In genomic region chr7:48861796-48862195, GRCm38 (mm10) we compare ENCODE assay signal across 27 mouse cellular contexts. TPM values are rescaled to one million over a fixed set of nuclear protein-coding genes. Genes with fewer than 3 reads are reported as not detected.
DNase-seq lines count a peak whose midpoint lies in the region; ATAC-seq and TF ChIP-seq lines count a peak whose summit lies in the region.
"Had no signal": no experiment of that assay in that cellular context is flagged by ENCODE, and none has a peak within 500 bp of the region (broad histone marks: within the 10 kb centered on the region; RNA-seq: fewer than 3 reads in every experiment).

No protein-coding gene starts in this region.

- H3K9ac ChIP-seq in heart, embryonic 12.5 days: no peak overlapping the region
- H3K9ac ChIP-seq in liver, postnatal 0 days (replicated peaks): no peak overlapping the region
- no peak overlapping the region for H3K9ac ChIP-seq in liver, embryonic 12.5 days
- no peak overlapping the region for H3K9ac ChIP-seq in MEL (ENCODE audit: control insufficient read depth, low read depth, low read length, poor library complexity, severe bottlenecking)
- H3K9ac ChIP-seq: embryonic facial prominence, embryonic 13.5 days; embryonic facial prominence, embryonic 15.5 days; forebrain, embryonic 12.5 days had no signal

- peaks cover 23% of the 10 kb centered on the region for H3K36me3 ChIP-seq in heart, embryonic 10.5 days
- H3K36me3 ChIP-seq in heart, embryonic 12.5 days: peaks cover 18% of the 10 kb centered on the region
- peaks cover 15% of the 10 kb centered on the region for H3K36me3 ChIP-seq in liver, postnatal 0 days (replicated peaks; ENCODE audit: insufficient read depth, low read length)
- peaks cover 30% of the 10 kb centered on the region for H3K36me3 ChIP-seq in liver, embryonic 12.5 days
- peaks cover 8 to 68% of the 10 kb centered on the region in 2 experiments for H3K36me3 ChIP-seq in MEL (ENCODE audit: control insufficient read depth in 1 of 2, insufficient read depth in 2 of 2, low read length in 2 of 2)

- peak; percentile 45 for DNase-seq in heart, embryonic 10.5 days (ENCODE audit: low spot score)
- no peak for DNase-seq in liver, postnatal 0 days
- no peak for DNase-seq in MEL (ENCODE audit: low read depth, low spot score)
- no peak for DNase-seq in neural tube, embryonic 10.5 days (ENCODE audit: extremely low spot score, low spot score)
- no peak for DNase-seq in kidney, postnatal 36 days
- DNase-seq: adrenal gland, adult 8-10 months; adrenal gland, postnatal 14 days; cerebellum, adult 11 months; cerebellum, adult 18-20 months; cerebellum, adult 8-10 months; cerebellum, adult 9-11 months; cerebellum, postnatal 14 days; cerebellum, postnatal 36 days; embryo, embryonic 11 days had no signal

- H3K79me2 ChIP-seq in MEL (ENCODE audit: control insufficient read depth, insufficient read depth, low read length, poor library complexity): no peaks in the 10 kb centered on the region

- H3K4me2 ChIP-seq in heart, embryonic 12.5 days: no peak overlapping the region
- H3K4me2 ChIP-seq in liver, postnatal 0 days (ENCODE audit: low read depth, low read length): no peak overlapping the region
- H3K4me2 ChIP-seq in liver, embryonic 12.5 days: no peak overlapping the region
- H3K4me2 ChIP-seq: embryonic facial prominence, embryonic 13.5 days; embryonic facial prominence, embryonic 15.5 days; forebrain, embryonic 12.5 days had no signal

- WGBS in heart, embryonic 10.5 days: 85% methylated on average over 4 of the region's 4 CpGs
- 88% methylated on average over 4 of the region's 4 CpGs for WGBS in heart, embryonic 12.5 days
- 66% methylated on average over 4 of the region's 4 CpGs for WGBS in liver, postnatal 0 days (ENCODE audit: insufficient replicate concordance)
- WGBS in liver, embryonic 12.5 days (ENCODE audit: insufficient replicate concordance): 67% methylated on average over 4 of the region's 4 CpGs

- no peaks in the 10 kb centered on the region for H3K27me3 ChIP-seq in heart, embryonic 10.5 days (ENCODE audit: insufficient read depth, poor library complexity, severe bottlenecking)
- H3K27me3 ChIP-seq in heart, embryonic 12.5 days (replicated peaks): no peaks in the 10 kb centered on the region
- no peaks in the 10 kb centered on the region for H3K27me3 ChIP-seq in liver, postnatal 0 days (ENCODE audit: insufficient read depth, low read length)
- H3K27me3 ChIP-seq in liver, embryonic 12.5 days (replicated peaks): no peaks in the 10 kb centered on the region
- H3K27me3 ChIP-seq in MEL (ENCODE audit: control insufficient read depth in 1 of 2, insufficient read depth in 2 of 2, low read length in 2 of 2): no peaks in the 10 kb centered on the region
- H3K27me3 ChIP-seq: embryonic facial prominence, embryonic 13.5 days; embryonic facial prominence, embryonic 15.5 days; forebrain, embryonic 12.5 days; Patski had no signal

- 0 out of 2 replicates have a peak, but pooled peaks cover 8% of the 10 kb centered on the region for H3K4me1 ChIP-seq in heart, embryonic 10.5 days
- H3K4me1 ChIP-seq in heart, embryonic 12.5 days (replicated peaks): peaks cover 14% of the 10 kb centered on the region
- H3K4me1 ChIP-seq in liver, postnatal 0 days (ENCODE audit: insufficient read depth): no peaks in the 10 kb centered on the region; the same call in 1 of the 2 replicates
- H3K4me1 ChIP-seq in liver, embryonic 12.5 days: peaks cover 22% of the 10 kb centered on the region
- peaks cover 61 to 69% of the 10 kb centered on the region in 2 experiments for H3K4me1 ChIP-seq in MEL (ENCODE audit: control insufficient read depth in 1 of 2, insufficient read depth in 2 of 2, low read length in 2 of 2)
- H3K4me1 ChIP-seq: embryonic facial prominence, embryonic 13.5 days; embryonic facial prominence, embryonic 15.5 days; forebrain, embryonic 10.5 days; forebrain, embryonic 12.5 days had no signal

- no peak for TF ChIP-seq RAD21 in MEL (IDR thresholded peaks at IDR 0.05; ENCODE audit: low read depth, low read length)

- no peaks in the 10 kb centered on the region for H3K9me3 ChIP-seq in heart, embryonic 10.5 days
- no peaks in the 10 kb centered on the region for H3K9me3 ChIP-seq in heart, embryonic 12.5 days (replicated peaks)
- no peaks in the 10 kb centered on the region for H3K9me3 ChIP-seq in liver, postnatal 0 days (ENCODE audit: low read length)
- H3K9me3 ChIP-seq in liver, embryonic 12.5 days (replicated peaks): no peaks in the 10 kb centered on the region
- no peaks in the 10 kb centered on the region for H3K9me3 ChIP-seq in MEL (replicated peaks; ENCODE audit: insufficient read depth, low read length)
- H3K9me3 ChIP-seq: embryonic facial prominence, embryonic 13.5 days; embryonic facial prominence, embryonic 15.5 days; forebrain, embryonic 10.5 days; forebrain, embryonic 12.5 days had no signal

- H3K4me3 ChIP-seq in heart, embryonic 10.5 days: no peak overlapping the region
- no peak overlapping the region for H3K4me3 ChIP-seq in heart, embryonic 12.5 days
- H3K4me3 ChIP-seq in liver, postnatal 0 days (ENCODE audit: low read depth, low read length): no peak overlapping the region
- H3K4me3 ChIP-seq in liver, embryonic 12.5 days: no peak overlapping the region
- H3K4me3 ChIP-seq in MEL (ENCODE audit: control insufficient read depth in 1 of 2, insufficient read depth in 1 of 2, low read depth in 2 of 2, low read length in 2 of 2): no peak overlapping the region
- H3K4me3 ChIP-seq: embryonic facial prominence, embryonic 13.5 days; embryonic facial prominence, embryonic 15.5 days; erythroblast, embryonic 14.5 days; forebrain, embryonic 10.5 days; forebrain, embryonic 12.5 days had no signal

- H3K27ac ChIP-seq in heart, embryonic 10.5 days: no peak overlapping the region
- H3K27ac ChIP-seq in heart, embryonic 12.5 days (ENCODE audit: poor library complexity, severe bottlenecking): no peak overlapping the region
- H3K27ac ChIP-seq in liver, postnatal 0 days (ENCODE audit: low read depth): no peak overlapping the region
- no peak overlapping the region for H3K27ac ChIP-seq in liver, embryonic 12.5 days
- H3K27ac ChIP-seq in MEL (ENCODE audit: control insufficient read depth, low read depth, low read length): peak overlapping the region; percentile 40; the same call in 1 of the 2 replicates
- H3K27ac ChIP-seq: embryonic facial prominence, embryonic 13.5 days; embryonic facial prominence, embryonic 15.5 days; forebrain, embryonic 10.5 days; forebrain, embryonic 12.5 days had no signal

- TF ChIP-seq POLR2A in MEL (IDR thresholded peaks at IDR 0.05; ENCODE audit: control insufficient read depth in 1 of 2, insufficient read depth in 1 of 2, low read depth in 1 of 2, low read length in 2 of 2, poor library complexity in 1 of 2): no peak

- TF ChIP-seq CTCF in liver, postnatal 0 days (IDR thresholded peaks at IDR 0.05; ENCODE audit: low read depth): no peak
- TF ChIP-seq CTCF in MEL (IDR thresholded peaks at IDR 0.05 in 2 of 3, conservative IDR thresholded peaks at IDR 0.05 in 1 of 3; ENCODE audit: control insufficient read depth in 1 of 3, insufficient read depth in 1 of 3, low read depth in 2 of 3, low read length in 3 of 3, poor library complexity in 1 of 3, severe bottlenecking in 1 of 3): no peak

- TF ChIP-seq EP300 in liver, postnatal 0 days (IDR thresholded peaks at IDR 0.05; ENCODE audit: low read depth): 0 out of 2 replicates have a peak, but pooled peaks have one; percentile 8
- peak; percentile 34 to 68; a peak in 2 of 4 replicates for TF ChIP-seq EP300 in MEL (IDR thresholded peaks at IDR 0.05; ENCODE audit: low read depth in 1 of 2, low read length in 2 of 2)

- no peak for ATAC-seq in heart, embryonic 12.5 days (ENCODE audit: insufficient number of reproducible peaks, low FRiP score)
- ATAC-seq in liver, postnatal 0 days: no peak
- no peak for ATAC-seq in liver, embryonic 12.5 days
- 0 out of 2 replicates have a peak, but pooled peaks have one; percentile 10 for ATAC-seq in megakaryocyte progenitor cell, adult 5-6 weeks (replicated peaks; ENCODE audit: poor library complexity)
- ATAC-seq: activated CD4-positive, CD25-positive, alpha-beta regulatory T cell, adult 4 months; forebrain, embryonic 14.5 days; forebrain, embryonic 16.5 days; Patski had no signal

RNA-seq across cellular contexts. Expression of gene Csrp3, which starts 14.0 kb away (rescaled TPM):
- 905 and 1,263 TPM in 2 replicates for polyA plus RNA-seq in heart, embryonic 10.5 days (2016; fragmentation: Nextera tagmentation; extraction: Ambion mirVana)
- polyA plus RNA-seq in heart, embryonic 12.5 days (2016; fragmentation: Nextera tagmentation; extraction: Ambion mirVana): 1,088 and 1,135 TPM in 2 replicates
- polyA plus RNA-seq in liver, postnatal 0 days (2015; fragmentation: Nextera tagmentation; extraction: Ambion mirVana): 0.85 and 2.5 TPM in 2 replicates
- polyA plus RNA-seq in liver, embryonic 12.5 days (2016; fragmentation: Nextera tagmentation; extraction: Ambion mirVana): 0.27 and 0.86 TPM in 2 replicates
- 0.81 TPM in 1 of 2 replicates, not detected in the other for total RNA-seq in MEL (2012; rRNA removed)
- under 1 TPM in 1 of 2 experiments, not detected in 1; 0.17 TPM for polyA plus RNA-seq in MEL (2012; ENCODE audit: insufficient read depth in 1 of 2, insufficient read length in 2 of 2, low read depth in 1 of 2, low replicate concordance in 2 of 2, missing spikeins in 1 of 2)
- total RNA-seq in megakaryocyte progenitor cell, adult 5-6 weeks (2015): 4.3 and 5.1 TPM in 2 replicates
- 2.2 and 4.8 TPM in 2 replicates for total RNA-seq in megakaryocyte progenitor cell, adult 5-6 weeks (2017)
- total RNA-seq: adrenal gland, adult 8-10 months had no signal
- polyA plus RNA-seq: activated CD4-positive, CD25-positive, alpha-beta regulatory T cell, adult 4 months; brain, embryonic 14.5 days; erythroblast, embryonic 14.5 days; forebrain, embryonic 10.5 days; forebrain, embryonic 14.5 days; forebrain, embryonic 16.5 days; Patski had no signal

RNA-seq across cellular contexts. Expression of gene E2f8, which starts 19.6 kb away (rescaled TPM):
- polyA plus RNA-seq in heart, embryonic 10.5 days (2016; fragmentation: Nextera tagmentation; extraction: Ambion mirVana): 21.9 and 25.4 TPM in 2 replicates
- 23.0 and 24.3 TPM in 2 replicates for polyA plus RNA-seq in heart, embryonic 12.5 days (2016; fragmentation: Nextera tagmentation; extraction: Ambion mirVana)
- polyA plus RNA-seq in liver, postnatal 0 days (2015; fragmentation: Nextera tagmentation; extraction: Ambion mirVana): 12.8 and 13.0 TPM in 2 replicates
- polyA plus RNA-seq in liver, embryonic 12.5 days (2016; fragmentation: Nextera tagmentation; extraction: Ambion mirVana): 34.5 and 38.7 TPM in 2 replicates
- total RNA-seq in MEL (2012; rRNA removed): 8.9 and 9.7 TPM in 2 replicates
- polyA plus RNA-seq in MEL (2012; ENCODE audit: insufficient read depth in 1 of 2, insufficient read length in 2 of 2, low read depth in 1 of 2, low replicate concordance in 2 of 2, missing spikeins in 1 of 2): 10 to 100 TPM; 39.3 to 49.4 TPM
- 107 and 115 TPM in 2 replicates for total RNA-seq in megakaryocyte progenitor cell, adult 5-6 weeks (2015)
- total RNA-seq in megakaryocyte progenitor cell, adult 5-6 weeks (2017): 29.3 and 30.6 TPM in 2 replicates

RNA-seq across cellular contexts. Expression of gene Nav2, which starts 46.7 kb away (rescaled TPM):
- polyA plus RNA-seq in heart, embryonic 10.5 days (2016; fragmentation: Nextera tagmentation; extraction: Ambion mirVana): 23.3 and 27.7 TPM in 2 replicates
- 28.1 and 34.6 TPM in 2 replicates for polyA plus RNA-seq in heart, embryonic 12.5 days (2016; fragmentation: Nextera tagmentation; extraction: Ambion mirVana)
- 2.7 and 3.3 TPM in 2 replicates for polyA plus RNA-seq in liver, postnatal 0 days (2015; fragmentation: Nextera tagmentation; extraction: Ambion mirVana)
- polyA plus RNA-seq in liver, embryonic 12.5 days (2016; fragmentation: Nextera tagmentation; extraction: Ambion mirVana): 2.6 and 2.8 TPM in 2 replicates
- total RNA-seq in MEL (2012; rRNA removed): 2.0 and 2.2 TPM in 2 replicates
- 1 to 10 TPM in 1 of 2 experiments, not detected in 1; 2.7 TPM for polyA plus RNA-seq in MEL (2012; ENCODE audit: insufficient read depth in 1 of 2, insufficient read length in 2 of 2, low read depth in 1 of 2, low replicate concordance in 2 of 2, missing spikeins in 1 of 2)
- total RNA-seq in megakaryocyte progenitor cell, adult 5-6 weeks (2015): 21.7 and 27.0 TPM in 2 replicates
- total RNA-seq in megakaryocyte progenitor cell, adult 5-6 weeks (2017): 16.4 TPM in 2 replicates

Comparison
In these comparisons a context has a peak if more than half of its experiments do, and no peak if none do; other contexts are left out.
1. RNA of gene Csrp3, which starts 14.0 kb away (polyA plus RNA-seq): 1,088 to 1,135 TPM in heart, embryonic 12.5 days and 905 to 1,263 TPM in heart, embryonic 10.5 days; 0.85 to 2.5 TPM in liver, postnatal 0 days, 0.27 to 0.86 TPM in liver, embryonic 12.5 days and 0.17 TPM in MEL; every median in the first group is over 100 times any median in the second.